Mouse (Mus musculus): ENCODE measurements around the gene Ddx19b.

DNA sequence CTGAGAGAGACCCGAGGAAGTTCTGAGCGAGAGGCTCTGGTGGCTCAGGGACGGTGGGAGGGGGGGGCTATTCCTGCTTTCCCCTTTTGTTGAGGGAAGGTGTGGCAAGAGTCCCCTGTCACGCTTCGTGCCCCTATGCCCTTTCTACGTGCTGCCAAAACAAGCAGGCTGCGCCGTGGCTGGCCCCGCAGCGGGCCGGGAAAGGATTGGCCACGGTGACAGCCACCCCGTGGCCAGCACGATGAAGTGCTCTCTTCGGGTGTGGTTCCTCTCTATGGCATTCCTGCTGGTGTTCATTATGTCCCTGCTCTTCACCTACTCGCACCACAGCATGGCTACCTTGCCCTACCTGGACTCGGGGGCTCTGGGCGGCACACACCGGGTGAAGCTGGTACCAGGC lies 74.1 kb downstream of the Ddx19b start:
- TF ChIP-seq CTCF (IDR thresholded peaks at IDR 0.05; ENCODE audit: control insufficient read depth, insufficient read depth, insufficient read length), result no peak
- no peak for TF ChIP-seq USF1 (IDR thresholded peaks at IDR 0.05; ENCODE audit: low read depth)
- no peak for TF ChIP-seq CEBPB (IDR thresholded peaks at IDR 0.05; ENCODE audit: low read depth)
- TF ChIP-seq MAX (IDR thresholded peaks at IDR 0.05), result no peak
- TF ChIP-seq MYOD1 (IDR thresholded peaks at IDR 0.05; ENCODE audit: control insufficient read depth, insufficient read length, low read depth), result no peak
